Mouse (Mus musculus) left cerebral cortex, postnatal 14 days (tissue): Measurements from ENCODE around the gene Ccdc78. TPM values are rescaled to one million over a fixed set of nuclear protein-coding genes. Genes with fewer than 3 reads are reported as not detected.
A peak's percentile ranks its signal among the peaks of the same experiment; 100 is the strongest.
"Not testable (repeated sequence)": the region's sequence is repeated elsewhere in the genome, so short reads cannot be mapped to it uniquely, and the experiment has no call there.

Source experiments
- DNase-seq, 2 experiments: peaks; one replicate each; pipeline ENCODE4 v3.0.0; 2021 to 2022; ENCODE audit warnings: low spot score in 2 of 2, mixed read lengths in 1 of 2
- intact Hi-C: fragments of 180-260 bp; cut with DNase I; formaldehyde crosslinking; loops from one replicate; pipeline ENCODE4 v1.15.1; 2025
- long read RNA-seq, 2 experiments: library from polyadenylated mRNA; stranded (forward); transcript quantifications; one replicate each; pipeline ENCODE4 v2.0.0; 2021
- total RNA-seq, 2 experiments: library from RNA; stranded (reverse); gene quantifications; 2 replicates each; pipeline ENCODE4 v1.2.3; 2021

The Ccdc78 gene
- total RNA-seq, result not detected
- long read RNA-seq, experiment 1, partial matches to known transcripts, result 0 of 4 reads
- long read RNA-seq, experiment 1, other reads (novel, unspliced or antisense), result 4 of 4 reads
- long read RNA-seq, experiment 2, result 0 reads

GRCm38 (mm10) chr17:25786280-25786679 is at the start of gene Ccdc78:
Gene Ccdc78, plus strand, starts transcription at chr17:25786580.
- DNase-seq, result no peak
- intact Hi-C loops, result no loop called here

GRCm38 (mm10) chr17:25738861-25739260 is 47.5 kb upstream of the Ccdc78 start:
- intact Hi-C loops, result no loop called here
- no peak for DNase-seq

DNA sequence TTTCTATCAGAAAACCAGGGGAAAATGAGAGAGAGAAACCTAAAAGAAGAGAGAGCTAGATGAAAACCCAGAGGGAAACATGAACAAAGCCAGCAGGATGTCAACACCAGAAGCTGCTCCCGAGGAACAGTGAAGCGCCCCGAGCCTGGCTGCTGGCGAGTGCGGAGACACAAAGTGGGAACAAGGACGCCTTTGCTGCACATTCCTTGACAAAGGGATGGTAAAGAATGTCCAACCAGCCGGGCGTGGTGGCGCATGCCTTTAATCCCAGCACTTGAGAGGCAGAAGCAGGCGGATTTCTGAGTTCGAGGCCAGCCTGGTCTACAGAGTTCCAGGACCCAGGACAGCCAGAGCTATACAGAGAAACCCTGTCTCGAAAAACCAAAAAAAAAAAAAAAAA is 44.9 kb upstream of the Ccdc78 start:
- intact Hi-C loops, DNase-seq: not testable (repeated sequence)

GRCm38 (mm10) chr17:25743831-25744230 is 42.5 kb upstream of the Ccdc78 start:
- intact Hi-C loops, result no loop called here
- DNase-seq, result no peak

GRCm38 (mm10) chr17:25744311-25744710 is 42.1 kb upstream of the Ccdc78 start:
- intact Hi-C loops, result no loop called here

GRCm38 (mm10) chr17:25748238-25748637 is 38.1 kb upstream of the Ccdc78 start:
- DNase-seq, result no peak
- intact Hi-C loops, result no loop called here

More at GRCm38 (mm10) chr17:25744311-25744710, 42.1 kb upstream of the Ccdc78 start:
- no peak for DNase-seq

DNA sequence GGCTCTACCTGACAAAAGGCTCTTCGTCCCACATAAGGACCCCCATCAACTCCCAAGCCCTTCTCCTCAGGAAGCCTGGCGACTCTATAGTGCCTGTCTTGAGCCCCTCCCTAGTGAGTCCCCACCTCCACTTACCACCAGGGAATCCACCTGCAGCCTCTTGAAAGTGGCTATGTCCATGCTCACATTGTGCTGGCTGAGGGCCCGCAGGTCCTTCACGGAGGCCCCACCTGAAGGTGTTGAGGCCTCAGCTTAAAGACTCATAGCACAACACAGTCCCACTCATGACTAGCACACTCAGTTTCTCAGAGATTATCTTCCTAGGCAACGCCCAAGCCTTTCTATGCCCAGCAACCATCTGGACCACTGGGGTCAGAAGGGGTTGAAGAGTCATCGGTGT is 37.1 kb upstream of the Ccdc78 start:
- intact Hi-C loops, result no loop called here
- DNase-seq, result no peak

GRCm38 (mm10) chr17:25751446-25751845 is 34.9 kb upstream of the Ccdc78 start:
- intact Hi-C loops, result no loop called here
- DNase-seq, result peak in 1 of 2 experiments; percentile 41

- intact Hi-C loops, result no loop called here
- DNase-seq, result no peak
Measured at GRCm38 (mm10) chr17:25754241-25754640, 32.1 kb upstream of the Ccdc78 start, which contains the start of gene Msln. Gene Msln, minus strand, starts transcription at chr17:25754378.

DNA sequence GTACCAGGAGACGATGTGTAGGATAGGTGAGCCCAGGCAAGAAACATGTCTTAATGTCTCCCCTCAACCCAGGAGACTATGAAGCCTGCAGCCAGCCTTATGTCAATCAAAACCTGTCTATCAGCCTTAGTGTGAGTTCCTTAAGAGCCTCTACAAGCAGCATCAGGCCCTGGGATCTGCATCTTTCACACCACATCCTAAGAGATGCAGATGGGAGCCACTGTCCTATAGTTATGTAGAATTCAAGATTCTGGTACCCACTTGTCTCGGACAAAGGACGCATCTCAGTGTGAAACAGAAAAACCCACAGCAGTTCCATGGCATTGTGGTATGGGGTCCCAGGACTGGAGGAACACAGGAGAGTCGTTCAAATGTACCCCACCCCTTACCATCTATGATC is 31.3 kb upstream of the Ccdc78 start:
- intact Hi-C loops, result no loop called here

GRCm38 (mm10) chr17:25755627-25756377 is 30.6 kb upstream of the Ccdc78 start:
- intact Hi-C loops, result no loop called here
- no peak for DNase-seq

More for the DNA sequence above, 31.3 kb upstream of the Ccdc78 start:
- no peak for DNase-seq

DNA sequence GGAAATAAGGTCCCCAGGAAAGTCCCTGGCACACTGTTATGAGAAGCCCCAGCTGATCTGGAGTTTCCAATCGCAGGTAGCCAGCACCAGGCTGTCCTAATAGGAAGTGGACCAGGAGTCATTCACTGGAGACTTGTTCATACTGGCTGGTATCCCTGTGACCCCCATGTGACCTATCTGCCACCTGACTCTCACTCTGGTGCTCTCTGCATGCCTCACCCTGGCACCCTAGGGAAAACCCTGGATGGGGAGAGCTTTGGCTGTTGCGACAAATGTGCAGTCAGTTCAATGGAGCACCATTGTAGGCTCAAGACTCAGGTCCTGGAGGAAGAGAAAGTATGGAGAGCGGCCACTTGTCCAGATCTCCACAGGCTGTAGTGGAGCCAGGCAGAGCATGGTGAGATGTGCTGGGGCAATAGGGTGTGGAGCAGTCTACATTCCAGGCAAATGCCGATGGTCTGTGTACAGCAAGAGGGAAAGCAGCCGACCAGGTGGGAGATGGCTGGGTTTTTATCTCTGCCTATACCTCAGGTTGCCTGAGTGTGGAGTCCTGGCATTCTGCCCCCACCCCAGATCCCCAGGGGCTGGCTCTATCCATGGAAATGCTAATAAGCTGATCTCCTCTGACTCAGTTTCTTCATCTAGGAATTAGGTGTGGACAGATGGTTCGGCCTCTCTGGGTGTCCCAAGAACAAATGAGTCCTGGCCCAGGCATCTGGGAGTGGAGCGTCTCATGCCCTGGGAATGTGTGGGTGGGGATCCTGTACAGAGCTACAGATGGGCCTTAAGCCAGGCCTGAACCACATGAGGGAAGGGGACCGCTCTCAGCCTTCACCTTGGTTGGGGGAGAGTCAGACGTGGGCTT is 29.8 kb upstream of the Ccdc78 start:
- no peak for DNase-seq

GRCm38 (mm10) chr17:25757691-25758090 is 28.7 kb upstream of the Ccdc78 start:
- no peak for DNase-seq
- intact Hi-C loops, result no loop called here

More for the DNA sequence above, 29.8 kb upstream of the Ccdc78 start:
- intact Hi-C loops, result no loop called here

DNA sequence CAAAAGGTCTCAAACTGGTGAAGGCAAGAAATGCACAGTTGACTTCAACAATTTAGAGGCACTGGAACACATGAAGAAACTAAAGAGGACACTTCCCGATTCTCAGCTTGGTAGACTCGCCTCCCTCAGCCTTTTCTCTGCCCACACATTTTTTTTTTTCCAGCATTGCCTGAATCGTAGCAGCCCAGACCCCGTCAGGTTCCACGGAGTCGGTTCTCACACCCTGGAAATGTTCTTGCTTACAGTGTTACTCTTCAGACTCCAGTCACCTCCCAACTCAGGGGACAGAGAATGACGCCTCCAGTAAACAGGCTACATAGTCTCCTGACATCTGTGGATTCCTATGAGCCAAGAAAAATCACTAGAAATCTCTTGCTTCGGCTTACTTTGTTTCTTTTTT is 26.2 kb upstream of the Ccdc78 start:
- intact Hi-C loops, result no loop called here
- DNase-seq, result peak in 1 of 2 experiments; percentile 54

GRCm38 (mm10) chr17:25761561-25761970 is 24.8 kb upstream of the Ccdc78 start:
- peak; percentile 54 to 86 for DNase-seq
- intact Hi-C loops, result no loop called here

DNA sequence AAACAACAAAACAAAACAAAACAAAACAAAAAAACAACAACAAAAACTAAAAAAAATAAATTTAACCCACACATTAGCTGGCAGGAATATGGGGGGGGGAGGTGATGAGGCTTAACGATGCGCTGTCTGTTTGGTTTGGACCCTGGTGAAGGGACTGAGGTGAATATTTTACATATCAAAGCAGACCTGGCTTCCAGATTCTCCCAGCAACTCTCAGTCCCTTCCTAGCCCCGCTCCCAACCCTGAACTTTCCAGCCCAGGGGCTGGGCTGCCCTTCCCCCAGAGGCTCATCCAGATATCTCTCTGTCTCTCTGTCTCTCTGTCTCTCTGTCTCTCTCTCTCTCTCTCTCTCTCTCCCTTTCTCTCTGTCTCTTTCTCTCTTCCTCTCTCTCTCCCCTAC is 23.8 kb upstream of the Ccdc78 start:
- DNase-seq, result no peak
- intact Hi-C loops, result no loop called here

- no peak for DNase-seq
- intact Hi-C loops, result no loop called here
Measured at GRCm38 (mm10) chr17:25765886-25766285, 20.5 kb upstream of the Ccdc78 start.

DNA sequence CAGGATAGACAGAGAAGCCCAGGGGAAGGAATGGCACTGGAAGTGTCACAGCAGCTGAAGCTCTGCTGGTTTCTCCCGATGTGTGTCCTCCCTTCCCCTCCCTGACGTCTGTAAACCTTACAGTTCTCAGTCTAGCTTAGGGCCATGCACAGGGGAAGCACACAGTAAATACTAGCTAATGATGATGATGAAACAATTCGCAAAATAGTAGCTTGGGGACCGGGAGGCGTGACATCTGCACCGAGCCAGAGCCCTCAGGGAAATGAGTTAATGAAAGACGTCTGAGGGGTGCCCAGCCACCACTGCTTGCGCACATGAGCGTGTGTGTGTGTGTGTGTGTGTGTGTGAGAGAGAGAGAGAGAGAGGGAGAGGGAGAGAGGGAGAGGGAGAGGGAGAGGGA is 17.0 kb upstream of the Ccdc78 start:
- intact Hi-C loops, result no loop called here
- DNase-seq, result no peak

GRCm38 (mm10) chr17:25773549-25774120 is 12.7 kb upstream of the Ccdc78 start, which contains the start of gene Narfl:
Gene Narfl, plus strand, starts transcription at chr17:25773776.
- intact Hi-C loops, result loop anchor here (2.0 to 5.0 kb wide), 2 partner anchors 27 to 41 kb away; no protein-coding TSS in a partner anchor

More at GRCm38 (mm10) chr17:25773549-25774120, 12.7 kb upstream of the Ccdc78 start, which contains the start of gene Narfl:
- peak; percentile 98 to 99 for DNase-seq
